Mouse (Mus musculus) liver, adult (tissue): Measurements from ENCODE around the gene St6galnac5.

Experiments used
- GATA4 ChIP-seq: IDR thresholded peaks from 2 replicates; pipeline ENCODE4 v1.6.1; 2014; ENCODE audit warnings: mild to moderate bottlenecking, low read length; ENCODE audit not compliant: insufficient replicate concordance

Gene St6galnac5

DNA sequence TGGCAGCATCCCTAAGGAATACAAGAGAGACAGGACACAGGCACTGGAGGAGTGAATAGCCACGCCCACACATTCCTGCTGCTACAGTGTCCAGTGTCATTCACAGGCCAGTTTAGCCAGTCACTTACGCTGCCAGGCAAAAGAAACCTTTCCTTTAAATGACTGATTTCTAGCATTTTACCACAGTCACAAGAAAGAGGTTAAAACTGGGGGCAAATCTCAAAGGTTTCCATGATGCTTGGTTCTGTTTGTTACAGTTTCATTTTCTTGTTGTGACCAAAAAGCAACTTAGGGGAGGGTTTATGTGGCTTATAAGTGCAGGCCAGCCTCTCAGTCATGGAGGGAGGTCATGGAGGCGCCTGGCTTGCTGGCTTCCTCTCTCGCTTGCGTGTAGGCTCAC lies 74.4 kb downstream of the St6galnac5 start:
- no peak for TF ChIP-seq GATA4

DNA sequence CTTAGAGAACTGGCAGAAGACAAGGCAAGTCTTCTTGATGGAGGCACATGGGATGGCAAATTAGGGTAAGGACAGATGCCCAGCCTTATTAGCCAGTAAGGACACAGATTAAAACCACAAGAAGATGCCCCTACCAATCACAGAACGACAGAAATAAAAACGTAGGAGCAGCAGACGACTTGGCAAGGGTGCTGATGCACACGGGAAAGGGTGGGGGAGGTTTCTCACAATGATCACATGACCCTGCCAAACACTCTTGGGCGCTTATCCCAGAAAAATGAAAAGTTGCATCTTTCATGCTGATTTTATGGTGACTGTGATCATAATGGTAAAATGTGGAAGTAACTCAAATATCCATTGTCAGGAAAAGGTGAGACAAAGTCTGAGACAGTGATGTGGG lies 75.0 kb downstream of the St6galnac5 start:
- no peak for TF ChIP-seq GATA4

DNA sequence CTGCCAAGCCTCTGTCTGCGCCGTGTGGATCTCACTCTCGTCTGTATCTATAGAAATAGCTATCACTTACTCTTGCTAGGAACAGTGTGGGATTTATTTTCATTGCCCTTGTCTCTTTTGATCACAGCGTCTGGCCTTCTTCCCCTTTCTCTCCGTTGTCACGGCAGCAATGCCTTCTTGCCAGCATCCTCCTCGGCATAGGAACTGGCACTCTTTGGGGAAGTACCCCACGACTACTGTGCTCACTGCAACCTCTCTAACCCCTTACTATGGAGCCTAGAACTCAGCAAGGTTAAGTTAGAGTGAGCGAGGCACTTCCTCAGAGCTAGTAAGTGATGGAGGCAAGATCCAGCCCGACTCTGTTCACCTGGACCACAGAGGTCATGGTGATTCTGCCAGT lies 76.2 kb downstream of the St6galnac5 start:
- TF ChIP-seq GATA4, result no peak

DNA sequence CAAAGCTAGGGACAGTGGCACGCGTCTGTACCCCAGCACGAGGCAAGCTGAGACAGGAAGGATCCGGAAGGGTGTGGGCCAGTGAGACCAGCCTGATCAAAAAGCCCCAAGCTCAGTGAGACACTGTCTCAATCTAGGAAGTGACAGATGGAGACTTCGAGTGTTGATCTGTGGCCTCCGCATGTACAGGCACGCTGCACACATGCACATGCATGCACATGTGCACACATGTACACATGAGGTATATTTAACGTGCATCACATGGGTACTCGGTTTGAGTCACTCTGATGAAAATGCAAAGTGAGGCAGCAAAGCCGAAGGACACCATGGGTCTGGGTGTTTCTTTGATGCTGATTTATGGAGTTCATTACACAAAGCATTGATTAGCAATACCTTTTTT lies 77.0 kb downstream of the St6galnac5 start:
- TF ChIP-seq GATA4, result no peak

DNA sequence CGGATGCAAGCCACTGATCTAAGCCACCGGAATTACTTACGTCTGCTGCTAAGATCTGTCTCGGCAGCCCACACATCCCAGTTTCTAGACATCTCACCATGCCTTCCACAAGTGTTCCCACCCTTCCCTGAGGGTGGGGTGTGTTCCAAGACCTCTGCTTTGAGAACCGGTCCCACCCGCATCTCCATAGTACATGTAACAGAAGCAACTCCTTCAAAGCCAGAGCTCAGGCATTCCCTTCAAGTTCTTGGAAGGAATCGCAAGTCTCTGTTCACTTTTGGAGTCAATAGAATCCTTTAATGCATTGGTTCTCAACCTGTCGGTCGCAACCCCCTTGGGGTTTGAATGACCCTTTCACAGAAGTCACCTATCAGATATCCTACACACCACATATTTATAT lies 83.1 kb downstream of the St6galnac5 start:
- no peak for TF ChIP-seq GATA4

DNA sequence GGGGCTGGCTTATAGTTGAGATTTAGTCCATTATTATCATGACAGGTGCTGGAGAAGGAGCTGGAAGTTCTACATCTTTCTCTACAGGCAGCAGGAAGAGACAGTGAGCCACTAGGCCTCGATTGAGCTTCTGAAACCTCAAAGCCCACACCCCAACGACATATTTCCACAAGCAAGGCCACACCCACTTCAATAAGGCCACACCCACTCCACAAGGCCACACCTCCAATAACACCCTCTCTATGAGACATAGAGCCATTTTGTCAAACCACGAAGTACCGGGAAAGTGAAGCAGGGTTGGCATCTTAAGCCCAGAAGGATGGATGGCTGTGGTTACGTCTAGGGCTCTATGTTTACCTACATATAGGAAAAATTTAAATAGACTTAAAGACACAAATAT lies 84.8 kb downstream of the St6galnac5 start:
- no peak for TF ChIP-seq GATA4

DNA sequence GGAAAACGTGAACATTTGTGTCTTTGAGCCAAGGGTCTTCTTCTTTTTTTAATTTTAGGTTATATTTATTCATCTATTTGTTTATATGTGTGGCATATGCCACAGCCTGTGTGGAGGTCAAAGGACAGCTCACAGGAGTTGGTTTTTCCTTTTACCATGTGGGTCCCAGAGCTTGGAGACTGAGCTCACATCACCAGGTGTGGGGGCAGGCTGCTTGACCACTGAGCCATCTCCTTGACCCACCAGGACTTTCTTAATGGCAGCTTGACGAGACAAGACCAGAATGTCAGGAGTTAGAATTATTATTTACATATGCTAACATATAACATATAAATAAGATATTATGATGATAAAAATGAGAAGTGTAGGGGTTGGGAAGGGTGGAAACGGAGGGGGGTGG lies 85.9 kb downstream of the St6galnac5 start:
- no peak for TF ChIP-seq GATA4

DNA sequence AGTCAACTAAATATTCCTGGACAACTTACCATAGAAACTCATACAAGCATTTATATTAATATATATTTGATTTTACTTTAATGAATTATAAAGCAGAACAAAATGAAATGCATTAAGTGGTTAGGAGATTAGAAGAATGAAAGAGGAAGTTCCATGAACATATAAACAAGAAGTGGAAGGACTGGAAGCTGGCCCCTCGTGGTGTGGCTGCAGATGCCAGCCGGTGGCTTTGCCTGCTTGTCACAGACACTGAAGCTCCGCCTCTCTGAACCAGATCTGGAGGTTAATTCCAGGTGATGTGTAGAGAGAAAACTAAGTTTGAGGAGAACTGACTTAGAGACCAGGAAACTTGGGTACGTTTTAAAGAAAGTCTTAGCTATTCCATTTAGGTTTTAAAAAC lies 87.1 kb downstream of the St6galnac5 start:
- no peak for TF ChIP-seq GATA4

DNA sequence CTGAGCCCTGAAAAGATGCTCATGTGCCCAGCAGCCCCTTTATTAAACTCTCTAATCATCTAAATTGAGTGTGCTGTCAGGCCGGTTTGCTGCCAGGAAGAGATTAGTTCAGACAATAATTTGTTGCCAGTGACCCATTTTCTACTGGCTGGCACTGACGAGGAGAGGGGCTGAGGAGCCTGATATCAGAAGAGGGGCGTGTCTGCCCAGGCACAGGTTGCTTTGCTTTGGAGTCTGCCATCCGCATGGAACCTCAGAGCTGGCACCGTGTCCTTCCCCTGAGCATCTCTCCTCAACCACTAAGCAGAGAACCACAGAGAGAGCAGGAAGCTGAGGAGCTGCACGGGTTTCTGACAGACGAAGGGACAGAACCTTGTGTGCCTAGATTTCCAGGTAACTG lies 93.9 kb downstream of the St6galnac5 start:
- TF ChIP-seq GATA4, result no peak

DNA sequence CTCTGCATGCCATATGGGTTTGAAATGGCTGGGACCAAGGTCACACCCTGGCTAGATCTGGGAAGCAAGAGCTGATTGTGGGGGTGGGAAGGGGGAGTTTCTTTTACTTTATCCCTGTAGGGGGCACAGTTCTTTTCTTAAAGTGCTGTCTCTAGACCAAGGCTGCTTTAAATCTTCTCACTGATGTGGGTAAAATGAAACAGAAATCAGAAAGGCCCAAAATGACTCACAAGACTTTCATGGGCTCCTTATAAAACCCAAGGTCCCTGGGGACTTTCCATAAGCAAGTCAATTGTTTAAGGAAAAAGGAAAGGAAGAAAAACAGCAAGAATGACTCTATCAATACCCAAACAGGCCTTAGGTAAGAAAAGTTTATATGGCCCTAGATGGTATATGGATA lies 95.3 kb downstream of the St6galnac5 start:
- TF ChIP-seq GATA4, result no peak

DNA sequence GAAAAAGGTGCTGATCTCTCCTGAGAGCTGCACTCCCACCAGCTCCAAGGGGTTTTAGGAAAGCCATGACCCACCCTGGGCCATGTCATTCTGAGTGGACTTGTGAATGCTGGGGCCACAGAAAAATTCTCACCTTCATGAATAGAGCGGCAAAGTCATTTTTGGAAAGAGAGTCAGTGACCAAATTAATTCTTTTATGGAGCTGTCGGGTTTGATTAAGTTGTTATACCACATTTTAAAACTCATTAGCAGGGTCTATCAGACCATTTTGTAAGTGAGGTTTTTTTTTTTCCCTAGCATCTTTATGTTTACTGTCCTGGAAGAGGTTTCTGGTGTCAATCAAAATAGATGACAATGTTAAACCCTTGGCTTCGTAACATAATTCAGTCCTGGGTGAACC lies 98.5 kb downstream of the St6galnac5 start:
- no peak for TF ChIP-seq GATA4

DNA sequence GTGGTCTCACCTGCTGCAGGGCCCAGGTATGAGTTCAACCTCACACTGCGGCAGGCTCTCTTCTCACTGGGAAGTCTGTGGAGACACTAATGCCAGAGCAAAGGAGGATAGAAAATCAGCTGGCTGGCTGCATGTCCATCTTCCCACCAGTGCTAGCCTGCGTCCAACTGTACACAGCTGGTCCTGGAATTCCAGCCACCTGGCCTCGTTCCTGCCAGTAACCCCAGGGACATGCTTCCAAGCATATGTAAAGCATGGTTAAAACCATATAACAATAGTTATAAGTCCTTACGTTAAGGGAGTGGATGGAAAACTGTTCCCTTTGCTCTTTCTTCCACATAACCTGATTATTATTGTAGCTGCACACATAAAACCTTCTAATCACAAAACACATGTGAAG lies 100.3 kb downstream of the St6galnac5 start:
- TF ChIP-seq GATA4, result no peak

DNA sequence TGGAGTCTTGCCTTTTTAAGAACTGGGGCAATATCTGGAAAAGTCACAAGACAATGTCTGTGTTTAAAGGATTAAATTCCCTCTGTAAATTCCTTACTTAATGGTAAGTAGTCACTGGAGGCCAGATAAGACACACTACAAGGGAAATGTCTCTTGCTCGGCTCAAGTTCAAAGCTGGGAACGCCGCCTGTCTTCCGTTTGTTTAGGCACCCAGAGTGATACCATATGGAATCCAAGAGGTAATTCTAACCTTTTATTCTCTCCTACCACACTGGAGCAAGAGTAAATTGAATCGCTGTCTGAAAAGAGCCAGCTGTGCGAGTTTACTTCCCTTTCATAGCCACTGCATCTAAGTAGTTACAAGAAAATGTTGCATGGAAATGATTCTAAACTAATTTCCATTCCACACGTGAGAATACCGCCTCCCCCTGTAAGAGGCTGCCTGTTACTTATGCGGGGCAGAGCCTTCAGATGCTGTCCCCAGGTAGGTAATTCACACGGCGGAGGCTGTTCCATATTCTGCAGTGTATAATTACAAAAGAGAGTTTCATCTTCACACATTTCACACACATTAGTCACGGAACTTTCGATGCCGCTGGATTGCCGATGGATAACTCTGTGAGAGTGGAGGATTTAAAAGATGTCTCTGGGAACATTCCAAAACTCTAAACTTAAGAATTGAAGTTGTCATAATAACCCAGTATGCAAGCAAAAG lies 101.8 kb downstream of the St6galnac5 start:
- TF ChIP-seq GATA4, result no peak

DNA sequence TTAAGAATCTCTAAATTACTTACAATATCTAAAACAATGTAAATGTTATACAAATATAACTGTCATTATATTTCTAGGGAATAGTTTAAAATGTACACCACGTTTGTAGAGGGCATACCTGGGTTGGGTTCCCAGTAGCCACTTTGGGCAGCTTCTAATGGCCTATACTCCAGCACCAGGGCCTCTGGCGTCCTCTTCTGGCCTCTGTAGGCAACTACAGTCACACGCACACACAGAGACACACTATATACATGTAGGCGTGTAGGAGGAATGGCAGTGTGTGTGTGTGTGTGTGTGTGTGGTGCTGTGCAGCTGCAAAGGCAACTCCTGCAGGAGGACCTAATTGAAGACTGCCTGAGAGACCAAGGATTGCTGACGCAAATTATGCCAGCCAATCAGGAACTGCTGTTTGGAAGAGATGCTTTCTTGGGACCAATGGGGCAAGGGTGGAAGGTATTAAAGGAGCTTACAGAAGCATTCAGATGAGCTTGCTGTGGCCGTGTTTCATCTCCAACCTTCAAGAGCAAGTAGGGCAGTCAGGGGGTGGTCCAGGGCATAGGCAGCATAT lies 106.2 kb downstream of the St6galnac5 start:
- TF ChIP-seq GATA4, result no peak

DNA sequence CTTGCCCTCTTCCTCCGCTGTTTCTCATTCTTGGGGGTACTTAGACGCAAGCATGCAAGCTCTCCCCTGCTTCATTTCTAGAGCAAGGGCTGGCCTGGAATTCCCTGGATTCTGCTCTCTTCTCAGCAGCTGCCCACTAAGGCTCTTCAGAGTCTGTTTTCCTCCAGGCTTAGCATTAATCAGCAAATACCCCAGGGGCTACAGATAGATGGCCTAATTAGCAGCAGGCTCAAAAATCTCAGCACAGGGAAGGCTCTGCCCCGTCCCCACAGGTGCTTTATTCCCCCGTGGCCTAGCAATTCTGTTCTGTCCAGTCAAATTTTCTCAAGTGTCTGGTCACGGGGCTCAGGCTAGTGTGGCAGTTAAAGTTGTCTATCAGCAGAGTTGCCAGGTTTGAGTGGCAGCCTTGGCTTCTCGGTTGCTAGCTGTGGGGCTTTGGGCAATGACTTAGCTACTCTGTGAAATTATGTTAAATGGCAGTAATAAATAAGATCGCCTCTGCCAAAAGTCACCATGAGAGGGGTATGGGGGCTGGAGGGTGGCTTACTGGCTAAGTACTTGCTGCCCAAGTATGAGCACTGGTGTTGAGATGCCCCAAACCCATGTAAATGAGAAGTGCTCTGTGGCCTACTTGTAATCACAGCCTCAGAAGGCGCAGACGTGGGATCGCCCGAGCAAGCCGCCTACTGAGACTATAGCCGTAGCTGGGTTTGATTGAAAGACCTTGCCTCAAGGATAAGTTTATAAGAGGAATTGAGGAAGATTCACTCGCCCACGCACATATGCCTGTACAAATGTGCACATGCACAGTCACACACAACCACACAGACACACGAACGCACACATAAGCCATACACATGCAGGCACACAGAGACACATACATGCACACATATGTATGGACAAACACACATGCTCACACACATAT lies 107.4 kb downstream of the St6galnac5 start:
- TF ChIP-seq GATA4, result no peak

DNA sequence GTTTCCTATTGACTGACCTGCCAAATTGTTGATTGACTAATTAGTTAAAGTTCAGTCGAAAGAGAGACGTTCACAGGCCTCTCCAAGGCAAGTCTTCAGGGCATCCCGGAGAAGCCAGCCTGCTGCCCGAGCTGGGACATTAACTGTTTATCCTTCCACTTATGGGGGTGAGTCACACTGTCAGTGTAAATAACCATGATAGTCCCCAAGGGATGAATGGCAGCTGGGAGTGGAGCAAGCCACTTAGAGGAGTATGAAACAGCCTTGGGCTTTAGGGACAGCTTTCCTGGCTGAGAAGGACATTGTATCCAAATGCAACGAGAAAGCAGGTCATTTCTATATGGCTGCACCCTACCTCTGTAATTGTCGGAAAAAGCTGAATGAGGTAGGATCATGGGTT lies 109.5 kb downstream of the St6galnac5 start:
- no peak for TF ChIP-seq GATA4

DNA sequence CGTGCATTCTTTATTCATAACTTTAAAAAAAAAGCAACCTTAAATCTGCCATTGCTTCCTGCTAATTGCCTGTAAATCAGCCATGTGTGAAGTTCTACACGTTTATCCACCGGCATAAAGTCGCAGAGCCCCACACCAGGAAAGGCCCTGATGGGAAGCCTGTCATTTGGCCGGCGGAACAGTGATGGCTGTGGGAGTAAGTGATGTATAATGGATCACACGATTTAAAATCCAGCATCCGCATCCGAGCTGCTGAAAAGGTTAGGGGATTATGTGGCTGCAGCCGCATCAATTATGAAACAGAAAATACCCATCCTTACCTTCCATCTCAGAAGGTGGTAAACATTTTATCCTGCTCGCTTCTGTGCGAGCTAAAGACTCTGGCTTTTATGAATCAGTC lies 110.0 kb downstream of the St6galnac5 start:
- no peak for TF ChIP-seq GATA4
